Mouse (Mus musculus) liver, adult 2 months (tissue): ENCODE measurements at regions not wholly inside any gene's neighbourhood (a gene's known extent, or its start where the extent isn't known, plus 50 kb on each side); places are given as distances from the start of the nearest gene placed in this dataset.

ENCODE experiments used
- DNase-seq: peaks from one replicate; pipeline ENCODE4 v3.0.0-alpha.2; 2011; ENCODE audit warnings: low read depth, low spot score; ENCODE audit errors: extremely low read depth
- H3K27ac ChIP-seq: fragments of 200-500 bp; replicated peaks from 2 replicates; pipeline ENCODE4 v1.5.1; 2012; ENCODE audit warnings: low read depth, mild to moderate bottlenecking, control low read depth, inconsistent platforms, low read length; ENCODE audit not compliant: insufficient read depth
- H3K27me3 ChIP-seq: fragments of 200-500 bp; 2 replicates; pipeline ENCODE4 v1.6.1; 2012; ENCODE audit warnings: mild to moderate bottlenecking, moderate library complexity, low read length, inconsistent platforms; ENCODE audit not compliant: control insufficient read depth, insufficient read depth
- H3K36me3 ChIP-seq: fragments of 200-500 bp; 2 replicates; pipeline ENCODE4 v1.6.1; 2012; ENCODE audit warnings: low read length, inconsistent platforms; ENCODE audit not compliant: control insufficient read depth, insufficient read depth
- H3K4me1 ChIP-seq: fragments of 200-500 bp; 2 replicates; pipeline ENCODE4 v1.6.1; 2011; ENCODE audit warnings: low read length; ENCODE audit not compliant: control insufficient read depth, insufficient read depth
- H3K4me3 ChIP-seq: fragments of 200-500 bp; 2 replicates; pipeline ENCODE4 v1.5.1; 2011; ENCODE audit warnings: low read depth, mild to moderate bottlenecking, control low read depth, low read length, moderate library complexity; ENCODE audit not compliant: insufficient read depth
- H3K79me2 ChIP-seq: fragments of 200-500 bp; 2 replicates; pipeline ENCODE4 v1.6.1; 2012; ENCODE audit warnings: inconsistent platforms, mild to moderate bottlenecking, low read length, moderate library complexity; ENCODE audit not compliant: control insufficient read depth, insufficient read depth
- H3K9ac ChIP-seq: fragments of 200-500 bp; 2 replicates; pipeline ENCODE4 v1.6.1; 2012; ENCODE audit warnings: low read depth, mild to moderate bottlenecking, control low read depth, inconsistent platforms, low read length
- CTCF ChIP-seq: fragments of 200-500 bp; IDR thresholded peaks from 2 replicates; pipeline ENCODE4 v1.5.1; 2011; ENCODE audit warnings: low read depth, low read length, control low read depth
- POLR2A ChIP-seq: fragments of 200-500 bp; IDR thresholded peaks from 2 replicates; pipeline ENCODE4 v1.6.1; 2011; ENCODE audit warnings: low read length, control low read depth; ENCODE audit not compliant: insufficient read depth; ENCODE audit errors: extremely low read depth
- WGBS: fragments of 180-500 bp; shearing (Covaris S2); methylation state at CpG from one replicate; pipeline ENCODE4 v1.1.7; 2018; 5-methylcytosine and 5-hydroxymethylcytosine counted together

DNA sequence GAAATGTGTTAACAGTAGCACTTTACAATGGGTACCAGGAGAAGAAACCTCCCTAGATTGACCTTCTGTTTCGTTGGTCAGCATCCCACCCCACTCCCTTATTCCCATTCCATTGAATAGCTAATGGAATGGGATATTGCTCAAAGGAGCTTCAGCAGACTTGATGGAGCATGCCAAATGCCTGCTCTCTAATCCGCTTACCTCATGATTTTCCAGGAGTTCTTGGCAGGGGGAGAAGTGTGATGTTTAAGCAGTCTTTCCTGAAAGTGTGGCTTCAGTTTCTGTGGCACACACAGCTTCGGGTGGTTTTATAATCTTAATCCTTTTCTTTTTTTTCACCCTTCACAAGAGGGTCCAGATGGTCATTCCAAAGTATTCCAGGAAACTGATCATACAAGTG, 264.7 kb upstream of the Smarca2 start:
- 65% methylated on average over 3 of the region's 3 CpGs for WGBS
- TF ChIP-seq POLR2A (no peak), CTCF (no peak)
- Histone ChIP-seq H3K36me3 (no peaks in the 10 kb centered on the region), H3K4me1 (no peaks in the 10 kb centered on the region), H3K27ac (no peak overlapping the region), H3K27me3 (no peaks in the 10 kb centered on the region; the same call in 1 of the 2 replicates), H3K4me3 (no peak overlapping the region), H3K79me2 (no peaks in the 10 kb centered on the region), H3K9ac (no peak overlapping the region)
- DNase-seq: no peak

DNA sequence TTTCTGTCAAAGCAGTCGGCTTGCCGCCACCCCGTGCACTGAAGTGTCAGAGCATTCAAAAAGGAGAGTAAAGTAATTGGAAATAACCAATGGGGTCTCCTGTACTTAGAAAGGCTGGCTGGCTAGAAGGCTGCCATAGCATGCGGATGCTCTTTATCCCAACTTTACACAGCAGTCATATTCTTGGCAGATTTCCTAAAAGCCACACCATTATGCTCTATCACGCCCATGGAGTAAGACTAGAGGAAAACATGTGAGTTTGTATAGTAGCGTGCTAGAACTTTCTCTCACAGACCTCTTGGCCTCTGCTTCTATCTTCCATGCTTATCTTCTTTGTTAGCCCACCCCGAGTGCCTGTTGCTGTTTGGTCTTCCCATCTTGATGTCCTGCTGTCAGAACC, 249.8 kb upstream of the Smarca2 start:
- WGBS: 78% methylated on average over 7 of the region's 7 CpGs
- DNase-seq: no peak
- TF ChIP-seq POLR2A (no peak), CTCF (no peak)
- Histone ChIP-seq H3K79me2 (no peaks in the 10 kb centered on the region), H3K9ac (no peak overlapping the region), H3K4me3 (no peak overlapping the region), H3K36me3 (no peaks in the 10 kb centered on the region), H3K27me3 (no peaks in the 10 kb centered on the region), H3K4me1 (no peaks in the 10 kb centered on the region), H3K27ac (no peak overlapping the region)

DNA sequence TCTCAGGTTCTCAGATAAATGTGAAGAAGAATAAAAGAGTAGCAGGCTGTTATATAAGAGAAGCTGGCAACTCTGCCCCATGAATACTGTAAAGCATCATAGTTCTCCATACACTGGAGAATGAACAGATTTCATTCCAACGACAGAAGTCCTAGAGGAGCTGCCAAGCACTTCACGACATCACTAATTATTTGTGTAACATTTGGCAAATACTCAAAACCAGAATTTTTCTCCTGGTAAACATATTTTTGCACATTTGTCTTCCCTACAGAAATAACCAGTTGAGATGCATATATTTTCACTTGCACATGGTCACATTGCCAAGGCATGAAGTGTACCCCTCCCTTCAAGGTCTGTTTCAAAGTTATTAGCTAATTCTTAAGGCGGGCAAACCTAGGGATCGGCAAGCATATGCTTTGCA, 220.9 kb upstream of the Smarca2 start:
- 82% methylated on average over 4 of the region's 4 CpGs for WGBS
- TF ChIP-seq POLR2A (no peak), CTCF (no peak)
- Histone ChIP-seq H3K4me3 (no peak overlapping the region), H3K27me3 (no peaks in the 10 kb centered on the region), H3K79me2 (no peaks in the 10 kb centered on the region), H3K9ac (no peak overlapping the region), H3K36me3 (no peaks in the 10 kb centered on the region), H3K4me1 (no peaks in the 10 kb centered on the region), H3K27ac (no peak overlapping the region)
- no peak for DNase-seq

DNA sequence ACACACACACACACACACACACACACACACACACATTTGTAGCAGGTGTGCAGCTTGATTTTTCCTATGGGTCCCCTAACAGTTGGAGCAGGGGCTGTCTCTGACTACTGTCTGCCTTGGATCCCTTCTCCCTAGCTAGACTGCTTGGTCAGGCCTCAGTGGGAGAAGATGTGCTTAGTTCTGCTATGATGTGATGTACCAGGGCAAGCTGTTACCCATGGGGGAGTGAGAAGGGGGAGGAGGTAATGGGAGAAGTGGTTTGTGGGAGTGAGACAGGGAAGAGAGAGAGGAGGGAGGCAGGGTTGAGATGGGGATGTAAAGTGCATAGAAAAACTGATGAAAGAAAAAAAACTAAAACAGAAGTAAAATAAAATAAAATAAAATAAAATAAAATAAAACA, 218.8 kb upstream of the Smarca2 start:
- TF ChIP-seq CTCF (no peak), POLR2A (no peak)
- no peaks in the 10 kb centered on the region for H3K79me2 ChIP-seq
- no peaks in the 10 kb centered on the region for H3K4me1 ChIP-seq
- no peaks in the 10 kb centered on the region for H3K27me3 ChIP-seq
- no peak for DNase-seq
- no peak overlapping the region for H3K27ac ChIP-seq
- no peak overlapping the region for H3K9ac ChIP-seq
- no peaks in the 10 kb centered on the region for H3K36me3 ChIP-seq
- no peak overlapping the region for H3K4me3 ChIP-seq

DNA sequence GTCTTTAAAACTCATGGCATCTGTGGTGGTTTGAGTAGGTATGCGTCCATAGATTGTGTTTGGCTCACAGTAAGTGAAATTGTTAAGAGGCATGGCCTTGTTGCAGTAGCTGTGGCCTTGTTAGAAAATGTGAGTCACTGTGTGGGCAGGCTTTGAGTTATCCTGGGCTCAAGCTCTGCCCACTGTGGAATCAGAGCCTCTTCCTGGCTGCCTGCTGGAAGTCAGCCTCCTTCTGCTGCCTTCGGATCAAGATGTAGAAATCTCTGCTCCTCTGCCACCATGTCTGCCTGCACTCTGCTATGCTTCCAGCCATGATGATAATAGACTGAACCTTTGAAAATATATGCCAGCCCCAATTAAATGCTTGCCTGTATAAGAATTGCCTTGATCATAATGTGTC, 192.2 kb upstream of the Smarca2 start:
- H3K27ac ChIP-seq: no peak overlapping the region
- no peak overlapping the region for H3K9ac ChIP-seq
- no peaks in the 10 kb centered on the region for H3K36me3 ChIP-seq
- DNase-seq: no peak
- H3K4me3 ChIP-seq: no peak overlapping the region
- no peaks in the 10 kb centered on the region for H3K27me3 ChIP-seq
- TF ChIP-seq CTCF: no peak
- no peak for TF ChIP-seq POLR2A
- no peaks in the 10 kb centered on the region for H3K4me1 ChIP-seq
- no peaks in the 10 kb centered on the region for H3K79me2 ChIP-seq
- 89% methylated on average over 2 of the region's 2 CpGs for WGBS

DNA sequence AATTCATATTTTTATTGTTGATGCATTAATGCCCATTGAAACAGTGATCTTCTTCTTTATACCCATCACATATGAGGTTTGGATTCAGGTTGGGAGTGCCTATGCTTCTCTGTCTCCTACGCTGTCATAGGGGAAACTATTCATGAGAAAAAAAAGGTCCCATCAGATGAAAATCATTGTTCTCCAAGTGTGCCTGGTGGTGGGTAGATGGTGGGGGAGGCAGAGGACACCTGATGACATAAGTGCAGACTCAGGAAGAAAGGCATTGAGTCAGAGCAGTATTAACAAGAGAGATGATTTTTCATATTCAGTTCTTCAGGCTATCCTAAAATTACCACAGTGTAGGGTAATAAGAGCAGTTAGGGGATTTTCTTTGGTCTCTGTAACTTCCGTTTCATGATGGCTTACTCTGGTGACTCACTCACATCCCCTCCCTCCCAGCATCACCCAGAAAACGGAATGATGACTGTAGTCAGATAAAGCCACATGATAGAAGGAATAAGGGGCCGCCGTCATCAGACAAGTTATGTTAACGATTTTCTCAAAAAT, 190.3 kb upstream of the Smarca2 start:
- WGBS: 79% methylated on average over 6 of the region's 6 CpGs
- H3K9ac ChIP-seq: no peak overlapping the region
- H3K4me1 ChIP-seq: peaks cover 9% of the 10 kb centered on the region
- H3K27ac ChIP-seq: no peak overlapping the region
- no peak for TF ChIP-seq CTCF
- no peak for TF ChIP-seq POLR2A
- no peak overlapping the region for H3K4me3 ChIP-seq
- DNase-seq: no peak
- no peaks in the 10 kb centered on the region for H3K79me2 ChIP-seq
- no peaks in the 10 kb centered on the region for H3K36me3 ChIP-seq
- H3K27me3 ChIP-seq: no peaks in the 10 kb centered on the region
